Mouse (Mus musculus): ENCODE measurements around the gene Unc50. TPM values are rescaled to one million over a fixed set of nuclear protein-coding genes. Genes with fewer than 3 reads are reported as not detected.

The Unc50 gene
- total RNA-seq, 4 experiments from 2014 or later, result 50.1 to 60.1 (median 56.9) TPM

DNA sequence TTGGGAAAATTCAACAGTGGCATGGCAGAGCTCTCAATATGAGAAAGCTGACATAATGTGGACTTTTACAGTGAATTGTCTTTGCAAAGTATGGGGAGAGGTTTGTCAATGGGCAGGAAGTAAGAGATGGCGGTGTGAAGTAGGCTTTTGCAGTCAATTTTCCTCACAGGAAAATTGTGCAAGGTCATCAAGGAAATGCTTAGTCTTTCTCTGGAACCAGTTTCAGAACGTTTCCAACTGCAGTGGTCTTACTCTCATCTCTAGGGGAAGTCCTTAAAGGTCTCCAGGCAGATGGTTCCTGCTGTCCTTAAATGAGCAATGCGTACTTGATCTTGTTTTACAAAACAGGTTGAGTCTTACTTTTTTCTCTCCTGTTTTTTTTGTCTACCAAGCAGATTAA, 57.1 kb downstream of the Unc50 start:
- no peak for DNase-seq (ENCODE audit: low spot score in 2 of 2)

- DNase-seq (ENCODE audit: low spot score in 2 of 2), result no peak
Observed at GRCm38 (mm10) chr1:37488531-37488930, 58.6 kb downstream of the Unc50 start.

Other genes with a start within 250 kb of the Unc50 start
- under 1 TPM; 0.33 to 0.55 (median 0.50) TPM for gene Cnga3, start 215.7 kb upstream of the Unc50 start, total RNA-seq (2022)
- gene Inpp4a, start 130.3 kb upstream of the Unc50 start, total RNA-seq (2022), result 100 to 1,000 TPM; 157 to 181 (median 168) TPM
- gene Coa5, start within 50 bp of the Unc50 start, total RNA-seq (2022), result 10 to 100 TPM; 61.1 to 67.4 (median 63.8) TPM
- 10 to 100 TPM; 28.0 to 34.1 (median 31.2) TPM for gene Mgat4a, start 110.9 kb downstream of the Unc50 start, total RNA-seq (2022)

Measured in layer of hippocampus, adult 8-10 months (tissue).